Mouse (Mus musculus): ENCODE measurements at regions not wholly inside any gene's neighbourhood (a gene's known extent, or its start where the extent isn't known, plus 50 kb on each side); places are given as distances from the start of the nearest gene placed in this dataset.

DNA sequence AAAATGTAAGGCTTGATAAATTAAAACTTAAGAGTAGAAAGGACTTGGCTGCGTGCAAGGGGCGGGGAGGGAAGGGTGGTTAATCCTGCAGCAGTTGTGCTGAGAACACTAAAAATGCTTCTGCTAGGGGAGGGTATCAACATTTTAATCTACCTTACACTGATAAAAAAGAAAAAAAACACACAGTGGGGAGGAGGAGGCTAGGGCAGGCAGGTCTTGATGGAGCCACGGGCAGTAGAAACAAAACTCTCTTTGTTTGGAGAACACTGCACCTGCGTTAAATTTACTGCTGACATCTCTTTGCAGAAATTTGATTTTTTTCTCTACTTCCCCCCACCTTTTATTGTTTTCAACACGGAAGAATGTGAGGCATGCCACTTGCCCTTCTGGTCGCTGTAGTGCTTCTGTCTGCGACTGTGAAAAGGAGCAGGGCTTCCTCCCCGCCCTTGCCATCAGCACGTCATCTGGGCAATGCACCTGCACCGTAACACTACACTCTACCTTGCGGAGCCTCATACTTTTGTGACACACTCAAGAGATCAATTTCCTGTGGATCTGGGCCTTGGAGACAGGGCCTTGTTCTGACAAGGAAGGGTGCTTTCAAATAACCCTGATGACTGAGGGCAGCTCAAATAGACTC, 211.7 kb downstream of the Spry2 start:
- no peak for TF ChIP-seq POLR2A (IDR thresholded peaks at IDR 0.05; ENCODE audit: control insufficient read depth in 1 of 2, insufficient read depth in 1 of 2, low read depth in 1 of 2, low read length in 2 of 2, poor library complexity in 1 of 2)
- no peak for TF ChIP-seq RCOR1 (IDR thresholded peaks at IDR 0.05; ENCODE audit: low read depth, low read length)
- no peak for TF ChIP-seq CHD2 (IDR thresholded peaks at IDR 0.05; ENCODE audit: low read length)
- no peak for TF ChIP-seq RAD21 (IDR thresholded peaks at IDR 0.05; ENCODE audit: low read depth, low read length)
- TF ChIP-seq POLR2AphosphoS2 (IDR thresholded peaks at IDR 0.05; ENCODE audit: low read length): no peak
- TF ChIP-seq EP300 (IDR thresholded peaks at IDR 0.05; ENCODE audit: low read depth in 1 of 2, low read length in 2 of 2): no peak
